Mouse (Mus musculus) heart, adult 18-20 months (tissue): ENCODE measurements around the gene Trim27. TPM values are rescaled to one million over a fixed set of nuclear protein-coding genes. Genes with fewer than 3 reads are reported as not detected.

Source experiments
- DNase-seq, 2 experiments: peaks; one replicate each; pipeline ENCODE4 v3.0.0; 2021 to 2022; ENCODE audit warnings: mixed read lengths in 1 of 2
- long read RNA-seq, 2 experiments: library from polyadenylated mRNA; stranded (forward); transcript quantifications; one replicate each; pipeline ENCODE4 v2.0.0; 2021
- total RNA-seq, 2 experiments: library from RNA; stranded (reverse); gene quantifications; 2 replicates each; pipeline ENCODE4 v1.2.3; 2021

Trim27 gene
- total RNA-seq, result 10 to 100 TPM; 20.5 to 21.4 TPM
- long read RNA-seq, experiment 1, full-length matches to known transcripts, result 15 of 18 reads
- long read RNA-seq, experiment 1, partial matches to known transcripts, result 1 of 18 reads
- long read RNA-seq, experiment 1, other reads (novel, unspliced or antisense), result 2 of 18 reads
- long read RNA-seq, experiment 2, full-length matches to known transcripts, result 12 of 15 reads
- long read RNA-seq, experiment 2, partial matches to known transcripts, result 0 of 15 reads
- long read RNA-seq, experiment 2, other reads (novel, unspliced or antisense), result 3 of 15 reads

DNA sequence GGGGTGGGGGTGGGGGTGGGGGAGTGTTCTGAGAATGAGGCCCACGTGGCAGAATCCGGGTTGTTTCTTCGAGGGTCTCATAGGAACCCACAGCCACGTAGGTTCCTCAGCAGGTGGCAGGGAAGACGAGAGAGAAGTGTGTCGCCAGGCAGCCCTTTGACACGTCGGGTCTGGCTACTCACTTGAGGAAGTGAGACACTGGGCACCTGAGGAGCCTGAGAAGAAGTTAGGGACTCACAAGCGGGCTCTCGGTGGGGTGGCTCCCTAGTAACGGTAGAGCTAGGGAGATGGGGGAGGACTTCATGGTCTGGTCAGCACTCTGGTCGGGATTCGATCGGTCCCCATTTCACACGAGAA lies at the start of gene Trim27:
TSS of gene Trim27 (plus strand) at position 79 of the 357 bp plus-strand sequence.
- no peak for DNase-seq

DNA sequence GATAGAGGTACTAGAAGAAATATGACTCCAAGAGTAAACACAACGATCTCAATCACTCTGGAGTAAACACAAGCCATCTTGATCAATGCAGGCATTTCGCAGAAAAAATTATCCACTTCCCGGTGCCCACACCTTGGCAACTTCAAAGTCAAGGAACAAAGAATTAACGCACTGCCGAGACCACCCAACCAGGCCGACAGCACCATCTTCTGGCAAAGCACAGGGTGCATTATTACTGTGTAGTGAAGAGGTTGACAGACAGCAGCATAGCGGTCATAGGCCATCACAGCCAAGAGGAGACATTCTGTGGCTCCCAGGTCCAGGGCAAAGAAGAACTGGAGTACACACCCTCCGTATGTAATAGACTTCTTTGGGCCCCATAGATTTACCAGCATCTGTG lies 36.8 kb upstream of the Trim27 start:
- no peak for DNase-seq

DNA sequence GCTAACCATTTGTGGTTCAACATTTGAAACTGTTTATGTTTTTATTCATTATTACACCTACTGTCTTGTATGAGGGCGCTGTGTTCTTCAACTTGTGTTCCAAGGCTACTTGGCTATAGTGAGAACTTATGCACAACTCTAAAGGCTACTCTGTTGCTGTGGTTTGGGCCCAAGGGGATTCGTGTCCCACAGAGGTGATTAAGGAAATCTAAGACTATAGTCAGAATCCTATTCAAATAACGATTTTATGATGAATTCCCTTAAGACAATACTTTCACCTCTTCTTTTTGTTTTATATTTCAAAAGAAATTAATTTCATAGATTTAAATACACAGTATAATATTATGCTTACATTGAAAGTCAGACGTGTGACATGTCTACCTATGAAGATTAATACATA lies 33.5 kb upstream of the Trim27 start, which contains the start of gene Olfr1368:
TSS of gene Olfr1368 (minus strand) at position 101 of the 400 bp plus-strand sequence.
- no peak for DNase-seq

DNA sequence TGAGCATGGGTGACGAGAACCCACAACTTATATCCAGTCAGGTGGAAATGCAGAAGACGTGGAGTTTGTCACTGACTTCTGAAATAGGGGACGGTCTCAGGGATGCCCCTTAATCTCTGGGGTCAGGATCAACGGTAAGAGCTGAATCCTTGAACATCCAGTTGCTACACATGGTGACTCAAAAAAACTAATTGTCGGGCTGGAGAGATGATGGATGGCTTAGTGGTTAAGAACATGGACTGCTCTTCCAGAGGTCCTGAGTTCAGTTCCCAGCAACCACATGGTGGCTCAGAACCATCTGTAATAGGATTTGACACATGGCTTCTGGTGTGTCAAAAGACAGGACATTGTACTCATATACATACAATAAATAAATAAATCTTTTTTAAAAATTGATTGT lies 23.4 kb upstream of the Trim27 start:
- DNase-seq, result no peak

DNA sequence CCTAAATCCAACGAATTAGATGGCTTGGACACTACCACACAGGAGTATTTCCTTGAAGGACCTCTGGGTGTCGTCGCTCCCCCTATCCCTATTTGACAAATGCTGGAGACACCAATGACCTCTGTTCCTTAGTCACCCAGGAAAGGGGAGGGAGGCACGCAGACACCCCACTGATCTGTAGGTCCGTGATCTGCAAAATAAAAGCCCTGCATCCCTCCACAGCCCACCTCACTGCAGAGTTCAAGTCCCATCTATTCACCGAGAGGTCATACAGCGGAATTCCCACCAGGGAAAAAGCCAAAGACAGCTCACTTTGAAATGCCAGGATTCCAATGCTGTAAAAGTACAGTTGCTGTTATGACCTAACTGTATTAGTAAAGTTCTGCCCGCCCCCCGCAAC lies 21.2 kb upstream of the Trim27 start:
- no peak for DNase-seq

DNA sequence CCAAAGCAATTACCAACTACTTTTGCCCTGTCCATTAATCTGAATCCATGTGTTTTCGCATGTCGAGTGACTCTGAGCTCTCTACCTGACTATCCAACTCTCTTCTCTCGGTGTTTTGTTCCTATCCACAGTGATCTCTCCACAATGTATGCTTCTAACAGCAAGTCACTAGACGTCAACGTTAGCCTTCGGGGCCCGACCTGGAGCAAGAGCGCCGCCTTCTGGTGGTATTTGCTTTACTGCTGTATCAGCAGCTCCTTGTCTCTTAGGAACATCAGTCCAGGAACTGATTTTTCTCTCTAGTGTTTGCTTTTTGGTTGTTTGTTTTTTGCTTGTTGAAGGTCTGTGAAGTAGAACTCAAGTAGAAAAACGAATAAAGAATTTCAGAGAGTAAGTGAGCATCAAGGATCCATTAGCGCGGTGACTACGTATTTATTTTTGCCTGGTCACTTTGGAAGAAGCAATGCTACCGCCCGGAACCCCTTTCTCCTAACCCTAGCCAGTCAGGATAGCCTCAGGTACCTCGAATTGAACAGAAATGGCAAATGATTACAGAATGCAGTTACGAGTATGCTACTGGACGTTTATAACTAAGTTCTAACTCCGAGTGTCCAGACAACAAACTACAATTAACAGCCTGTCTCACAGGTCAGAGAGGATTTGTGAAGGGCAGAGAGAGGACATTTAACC lies 20.3 kb upstream of the Trim27 start:
- peak; percentile 86 to 93 for DNase-seq

DNA sequence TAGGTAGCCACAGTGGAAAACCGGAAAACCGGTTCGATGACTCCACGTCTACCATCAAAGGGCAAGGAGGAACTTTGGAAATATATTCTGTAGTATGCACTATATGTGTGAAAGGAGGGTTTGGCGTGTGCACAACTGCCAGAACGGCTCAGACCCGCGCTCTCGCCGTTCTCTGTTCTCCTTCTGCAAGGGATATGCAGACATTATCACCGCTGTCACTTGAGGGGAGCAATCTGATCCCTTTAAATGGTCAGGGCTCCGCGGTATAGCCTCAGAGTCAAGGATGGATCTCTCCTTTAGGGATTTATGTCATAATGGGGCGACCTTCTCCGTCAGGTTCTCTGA lies 19.8 kb upstream of the Trim27 start:
- DNase-seq, result peak in 1 of 2 experiments; percentile 55

DNA sequence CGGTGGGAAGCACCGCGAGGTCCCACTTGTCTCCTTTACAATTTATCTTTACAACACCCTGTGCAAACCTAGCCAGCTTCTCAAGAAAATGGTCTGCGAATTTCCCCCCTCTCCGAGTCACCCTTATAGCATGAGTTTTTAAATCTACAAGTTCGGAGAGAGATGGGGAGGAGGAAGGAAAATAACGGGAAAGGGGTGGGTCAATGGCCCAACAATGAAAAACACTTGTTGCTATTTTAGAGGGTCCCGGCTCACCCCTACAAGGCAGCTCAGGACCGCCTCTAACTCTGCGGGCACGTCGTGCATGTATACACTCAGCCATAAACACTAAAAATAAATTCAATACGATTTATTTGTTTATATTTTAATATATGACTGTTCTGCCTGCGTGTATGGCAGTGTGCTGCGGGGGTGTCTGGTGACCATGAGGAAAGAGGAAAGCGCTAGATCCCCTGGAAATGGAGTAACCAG lies 19.2 kb upstream of the Trim27 start:
- DNase-seq, result peak in 1 of 2 experiments; percentile 55

DNA sequence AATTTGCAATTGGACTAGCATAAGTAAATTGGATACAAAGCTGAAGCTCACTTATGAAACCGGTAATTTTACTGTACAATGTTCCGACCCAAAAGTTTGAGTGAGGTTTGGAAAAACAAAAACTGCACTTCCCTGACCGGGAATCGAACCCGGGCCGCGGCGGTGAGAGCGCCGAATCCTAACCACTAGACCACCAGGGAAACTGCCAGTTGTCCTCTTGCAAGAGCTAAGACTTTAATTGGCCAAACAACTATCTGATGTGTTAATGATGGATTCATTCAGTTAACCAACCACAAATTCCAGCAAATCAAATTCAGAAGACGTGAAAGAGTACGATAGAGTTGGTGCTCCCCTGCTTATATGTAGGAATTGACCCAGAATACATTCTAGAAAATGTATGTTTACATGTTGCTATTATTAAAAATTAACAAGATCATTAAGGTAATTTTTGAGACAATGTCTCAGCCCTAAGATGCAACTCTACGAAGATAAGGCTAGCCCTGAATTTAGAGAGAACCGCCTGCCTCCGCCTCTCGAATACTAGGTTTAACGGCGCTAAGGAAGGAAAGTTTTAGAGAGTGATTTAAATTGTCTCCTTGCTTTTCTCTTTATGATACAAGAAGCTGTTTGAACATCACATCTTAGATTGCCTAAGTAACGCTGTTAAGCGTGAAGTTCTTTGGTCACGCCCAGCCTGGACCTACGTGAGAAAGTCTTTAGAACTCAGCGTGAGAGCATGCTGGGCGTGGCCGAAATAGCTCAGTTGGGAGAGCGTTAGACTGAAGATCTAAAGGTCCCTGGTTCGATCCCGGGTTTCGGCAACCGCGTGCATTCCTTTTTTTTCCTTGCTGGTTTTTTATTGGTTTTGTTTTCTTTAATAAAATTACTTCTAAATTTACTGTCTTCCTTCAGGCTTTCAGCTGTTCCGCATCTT lies 18.3 kb upstream of the Trim27 start:
- peak; percentile 91 to 98 for DNase-seq

DNA sequence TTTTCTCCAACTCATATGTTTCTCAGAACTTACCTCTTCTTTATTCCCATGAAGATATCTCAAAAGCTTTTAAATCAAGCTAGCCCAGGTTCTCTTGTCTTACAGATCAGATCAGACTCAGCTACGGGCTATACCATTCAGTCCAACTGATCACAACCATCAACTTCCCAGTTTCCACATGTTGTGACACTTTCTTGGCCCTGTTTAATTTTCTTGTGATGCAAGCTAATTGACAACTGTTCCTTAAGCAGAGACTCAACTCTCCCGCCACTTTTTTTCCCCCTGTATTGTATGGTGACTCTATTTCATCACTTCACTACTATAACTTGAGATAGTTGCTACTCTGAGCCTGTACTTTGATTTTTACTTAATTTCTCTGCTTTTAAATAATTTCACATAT lies 17.7 kb upstream of the Trim27 start:
- DNase-seq, result no peak

DNA sequence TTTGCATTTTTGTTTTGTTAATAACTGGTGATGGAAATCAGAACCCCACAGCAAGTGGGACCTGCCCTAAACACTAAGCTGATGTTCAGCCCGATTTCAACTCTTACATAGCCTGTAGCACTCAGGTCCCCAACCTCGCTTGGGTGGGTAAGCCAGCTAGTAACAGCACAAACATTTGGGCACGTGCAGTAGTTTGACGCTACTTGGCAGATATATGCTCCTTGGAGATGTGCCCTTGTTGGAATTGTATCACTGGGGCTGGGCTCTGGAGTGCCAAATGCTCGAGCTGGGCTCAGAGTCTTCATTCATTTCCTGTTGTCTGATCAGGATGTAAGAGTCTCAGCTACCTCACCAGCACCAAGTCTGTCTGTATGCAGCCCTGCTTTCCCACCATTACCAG lies 16.7 kb upstream of the Trim27 start:
- no peak for DNase-seq

DNA sequence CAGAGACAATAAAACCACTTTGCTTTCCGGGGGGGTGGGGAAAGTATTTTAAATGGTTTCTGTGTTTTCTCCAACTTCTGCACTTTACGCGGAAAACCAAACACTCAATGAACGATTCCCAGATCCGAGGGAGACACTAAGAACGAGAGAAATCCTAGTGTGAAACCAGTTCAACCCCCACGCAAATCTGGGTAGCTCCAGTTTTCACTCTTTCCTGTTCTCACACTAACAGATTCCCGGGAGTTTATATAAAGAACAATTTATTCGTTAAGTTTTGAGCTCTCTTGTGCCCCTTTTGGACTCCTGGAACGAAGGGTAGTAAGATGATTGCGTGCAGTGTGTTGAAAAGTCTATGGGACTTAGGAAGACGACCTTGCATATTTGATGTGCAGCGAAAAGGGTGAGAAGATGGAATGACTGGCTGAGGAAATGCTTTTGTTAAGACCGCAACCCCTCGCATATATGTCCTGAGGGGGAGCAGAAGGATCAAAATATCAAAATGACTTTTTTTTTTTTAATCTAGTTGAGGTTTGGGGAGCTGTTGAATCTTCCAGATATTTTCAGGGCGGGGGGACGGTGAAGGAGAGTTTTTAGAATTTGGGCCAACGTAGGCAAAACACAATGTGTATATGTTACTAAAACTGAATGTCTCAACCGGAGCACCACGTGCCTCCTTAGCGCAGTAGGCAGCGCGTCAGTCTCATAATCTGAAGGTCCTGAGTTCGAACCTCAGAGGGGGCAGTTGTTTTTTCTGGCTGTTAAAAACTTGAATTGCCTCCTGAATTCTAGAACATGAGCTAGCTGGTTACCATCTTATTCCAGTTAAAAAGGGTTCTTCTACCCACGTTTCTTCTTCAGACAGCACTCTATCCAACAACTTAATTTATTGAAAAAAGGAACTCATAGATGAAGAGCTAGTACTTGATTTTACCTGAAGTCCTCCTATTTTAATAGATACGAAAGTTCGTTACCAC lies 12.0 kb upstream of the Trim27 start:
- DNase-seq, result peak; percentile 84 to 92

DNA sequence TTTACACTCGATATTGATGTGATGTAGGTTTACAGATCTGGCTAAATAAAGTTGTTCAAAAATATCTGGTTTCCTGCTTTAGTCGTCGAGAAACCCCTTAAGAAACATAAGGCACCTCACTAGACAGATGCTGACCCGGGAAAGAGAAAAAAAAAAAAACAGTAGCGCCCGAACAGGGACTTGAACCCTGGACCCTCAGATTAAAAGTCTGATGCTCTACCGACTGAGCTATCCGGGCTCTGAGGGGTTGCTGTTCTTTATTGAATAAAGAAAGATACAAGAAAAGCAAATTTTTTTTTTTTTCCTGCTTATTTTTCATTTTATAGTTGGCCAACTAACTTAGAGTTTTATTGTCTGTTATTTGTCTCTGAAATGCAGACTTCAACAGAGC lies 11.3 kb upstream of the Trim27 start:
- DNase-seq, result peak; percentile 41 to 67

DNA sequence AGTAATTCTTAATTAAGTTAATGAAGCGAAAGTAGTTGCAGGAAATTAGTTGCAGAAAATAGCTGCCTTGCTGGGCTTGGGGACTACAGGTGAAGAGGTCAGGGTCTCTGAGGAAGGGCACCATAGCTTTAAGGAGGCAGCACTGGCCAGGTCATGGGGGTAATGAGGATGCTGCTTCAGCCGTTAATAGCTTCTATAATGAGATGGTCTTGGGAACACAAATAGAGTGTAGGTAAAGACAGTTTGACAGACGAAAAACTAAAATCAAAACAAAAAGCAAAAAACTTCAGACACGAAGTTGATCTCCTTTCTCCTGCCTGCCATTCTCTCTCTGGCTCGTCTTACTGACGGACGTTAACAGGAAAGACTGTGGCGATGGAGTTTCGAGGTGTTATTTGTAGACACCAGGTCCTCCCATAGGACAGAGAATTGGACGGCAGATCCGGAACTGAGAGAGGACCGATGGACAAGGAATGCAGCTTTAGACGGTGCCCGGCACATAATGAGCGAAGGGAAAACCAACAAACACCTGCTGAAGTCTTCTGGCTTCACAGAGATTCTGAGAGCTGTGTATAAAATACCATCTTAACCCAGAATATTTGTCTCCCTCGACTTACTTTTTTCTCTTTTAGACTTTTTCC lies 10.8 kb upstream of the Trim27 start:
- DNase-seq, result peak; percentile 56 to 70

DNA sequence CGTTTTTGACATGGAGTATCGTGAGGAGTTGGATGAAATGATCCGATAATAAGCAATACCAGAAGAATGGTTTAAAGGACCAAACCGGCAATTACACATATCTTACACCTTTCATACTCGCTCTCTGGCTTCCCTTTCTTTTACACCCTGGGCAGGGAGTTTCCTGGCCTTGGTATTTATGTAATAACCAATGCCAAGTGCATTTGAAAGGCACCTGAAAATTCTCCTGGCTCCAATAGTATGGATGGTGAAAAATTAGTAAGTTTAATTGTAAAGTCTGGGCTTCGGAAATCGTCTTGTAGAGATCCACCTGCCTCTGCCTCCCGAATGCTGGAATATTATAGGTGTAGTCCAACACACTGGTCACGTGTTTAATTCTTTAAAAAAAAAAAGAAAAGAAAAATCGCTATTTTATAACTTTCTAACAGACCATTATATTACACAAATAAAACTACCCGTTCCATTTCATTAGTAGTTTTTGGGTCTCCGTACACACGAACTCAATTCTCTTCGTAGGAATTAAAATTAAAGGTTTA lies 10.1 kb upstream of the Trim27 start:
- DNase-seq, result peak in 1 of 2 experiments; percentile 28

DNA sequence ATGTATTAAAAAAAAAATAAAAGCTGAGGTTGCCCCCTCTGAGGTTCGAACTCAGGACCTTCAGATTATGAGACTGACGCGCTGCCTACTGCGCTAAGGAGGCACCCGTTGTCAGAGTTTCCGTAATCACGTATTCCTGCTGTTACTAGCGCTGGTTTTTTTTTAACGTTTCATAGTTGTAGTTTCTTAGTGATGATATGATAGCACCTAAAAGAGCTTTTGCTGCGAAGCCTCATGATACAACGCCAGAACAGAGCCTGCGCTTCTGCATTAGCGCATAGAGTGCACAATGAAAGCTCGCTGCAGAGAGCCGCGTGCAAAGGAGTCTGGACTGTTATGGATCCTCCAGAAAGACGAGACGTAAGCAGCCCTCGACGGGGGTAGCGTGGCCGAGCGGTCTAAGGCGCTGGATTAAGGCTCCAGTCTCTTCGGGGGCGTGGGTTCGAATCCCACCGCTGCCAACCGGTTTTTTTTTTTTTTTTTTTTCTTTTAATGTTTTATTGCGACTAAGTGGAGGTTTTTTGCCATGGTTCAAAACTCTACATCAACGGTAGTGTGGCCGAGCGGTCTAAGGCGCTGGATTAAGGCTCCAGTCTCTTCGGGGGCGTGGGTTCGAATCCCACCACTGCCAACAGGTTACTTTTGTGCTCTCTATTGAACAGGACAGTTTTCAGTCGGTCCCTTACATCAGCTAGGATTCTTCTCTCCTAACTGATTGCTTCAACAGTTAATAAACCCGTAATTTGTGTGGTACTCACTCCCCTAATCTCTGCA lies 9.4 kb upstream of the Trim27 start:
- peak; percentile 79 to 89 for DNase-seq

DNA sequence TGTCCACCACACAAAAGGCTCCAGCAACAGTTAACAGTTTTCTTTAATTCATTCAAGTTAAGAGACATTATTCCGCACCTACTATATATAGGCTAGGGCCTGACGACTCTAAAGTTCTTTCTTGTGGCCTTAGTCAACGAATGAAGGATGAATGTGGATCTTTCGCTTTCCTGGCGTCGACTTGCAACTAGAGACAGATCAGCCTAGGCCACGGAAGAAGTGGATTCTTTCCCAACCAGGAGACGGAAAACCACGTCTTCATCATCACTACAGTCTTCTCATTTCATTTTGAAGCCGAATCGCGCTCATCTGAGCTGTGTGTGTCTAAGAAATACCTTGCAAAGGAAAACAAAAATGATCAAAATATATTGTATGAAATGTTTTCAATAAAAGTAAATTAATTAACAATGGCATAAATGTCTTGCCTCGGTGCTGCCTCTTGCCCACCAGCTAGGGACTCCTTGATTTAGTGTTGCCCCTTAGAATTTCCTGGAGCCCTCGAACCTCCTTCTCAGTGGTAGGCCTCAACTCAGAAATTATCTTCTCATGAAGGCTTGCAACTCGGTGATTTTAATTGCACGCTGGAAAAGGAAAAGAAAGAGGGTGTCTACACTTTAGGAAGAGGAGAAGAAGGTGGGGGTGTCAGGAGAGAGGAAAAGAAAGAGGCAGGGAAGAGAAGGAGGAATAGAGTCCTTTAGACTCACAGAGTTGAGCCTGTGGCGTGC lies 8.7 kb upstream of the Trim27 start:
- DNase-seq, result no peak

DNA sequence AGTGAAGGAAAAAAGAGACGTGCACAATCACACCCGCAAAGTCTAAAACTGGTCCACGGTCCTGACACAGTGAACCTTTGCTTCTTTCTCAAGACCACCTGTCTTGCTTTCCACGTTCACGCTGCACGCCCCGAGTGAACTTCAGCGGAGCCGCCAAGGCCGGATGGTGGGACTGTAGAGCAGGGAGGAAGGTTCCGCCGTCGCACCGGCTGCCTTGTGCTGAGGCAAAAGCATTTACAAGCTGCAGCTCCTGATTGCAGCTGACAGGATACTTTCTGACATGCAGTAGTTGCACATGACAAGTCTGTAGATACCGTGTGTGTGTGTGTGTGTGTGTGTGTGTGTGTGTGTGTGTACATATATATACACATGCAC lies 8.1 kb upstream of the Trim27 start:
- DNase-seq, result peak in 1 of 2 experiments; percentile 16

DNA sequence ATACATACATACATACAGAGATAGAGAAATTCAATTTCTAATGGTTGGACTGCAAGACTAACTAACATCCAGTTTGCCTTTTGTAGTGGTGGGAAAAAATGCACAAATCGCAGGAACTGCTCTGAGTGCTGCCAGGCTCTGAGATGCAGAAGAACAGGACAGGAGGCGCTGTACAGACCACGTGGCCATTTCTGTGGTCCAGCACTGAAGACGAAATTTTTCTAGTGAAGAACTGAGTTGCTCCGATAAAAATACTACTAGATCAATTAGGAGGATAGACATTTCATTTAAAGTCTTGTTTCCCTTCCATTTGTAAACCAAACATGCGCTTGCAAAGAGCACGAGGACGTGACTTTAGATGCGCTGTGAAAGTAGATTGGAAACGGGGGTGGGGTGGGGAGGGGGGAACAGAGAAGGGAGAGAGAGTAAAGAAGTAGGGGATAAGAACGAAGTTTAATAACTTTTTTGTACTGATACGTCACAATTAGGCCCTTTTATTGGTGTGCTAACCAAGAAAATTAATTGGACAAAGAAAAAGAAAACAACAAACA lies 7.6 kb upstream of the Trim27 start:
- DNase-seq, result peak; percentile 25 to 30
